Mouse (Mus musculus) liver, postnatal 0 days (tissue): ENCODE data around the gene Chd9.

Source experiments
- CTCF ChIP-seq: sonication (generic); IDR thresholded peaks from 2 replicates; pipeline ENCODE4 v1.5.1; 2016; ENCODE audit warnings: antibody characterized with exemption, low read depth
- EP300 ChIP-seq: IDR thresholded peaks from 2 replicates; pipeline ENCODE4 v1.6.1; 2016; ENCODE audit warnings: antibody characterized with exemption, low read depth, mild to moderate bottlenecking

DNA sequence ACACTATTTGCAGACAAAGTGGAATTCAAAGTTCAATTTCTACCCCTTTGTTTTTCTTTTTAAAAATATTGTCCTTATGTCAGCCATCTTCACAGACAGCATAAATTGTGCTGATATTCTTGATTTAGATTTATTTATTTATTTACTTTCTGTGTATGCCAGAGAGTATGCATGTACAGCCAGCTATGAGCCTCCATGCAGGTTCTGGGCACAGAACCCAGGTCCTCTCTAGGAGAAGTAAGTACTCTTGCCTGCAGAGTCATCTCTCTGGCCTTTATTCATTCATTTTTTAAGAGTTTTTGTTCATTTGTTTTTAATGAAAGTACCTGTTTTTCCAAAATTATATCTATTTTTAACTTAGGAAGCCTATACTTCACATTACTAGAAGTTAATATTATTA is 129.6 kb downstream of the Chd9 start:
- no peak for TF ChIP-seq EP300
- TF ChIP-seq CTCF: no peak
